ENCODE assay signal across 25 mouse cellular contexts in the genomic region with DNA sequence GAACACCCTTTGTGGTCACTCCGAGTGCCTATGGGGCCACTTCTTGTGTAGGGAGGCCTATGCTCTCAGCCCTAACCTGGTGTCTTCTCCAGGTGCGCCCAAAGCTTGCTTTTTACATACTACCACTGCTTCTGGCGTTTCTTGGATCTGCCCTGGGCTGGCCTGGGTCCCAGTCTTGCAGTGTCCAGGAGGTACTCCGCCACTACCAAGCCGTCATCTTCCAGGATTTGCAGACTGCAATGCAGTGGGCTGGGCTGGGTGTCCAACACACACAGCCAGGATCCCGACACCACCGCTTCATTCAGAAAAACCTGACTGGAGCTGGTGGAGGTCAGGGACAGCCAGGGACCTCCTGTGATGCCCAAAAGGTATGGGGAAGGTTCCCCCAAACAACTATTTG. TPM values are rescaled to one million over a fixed set of nuclear protein-coding genes. Genes with fewer than 3 reads are reported as not detected.
DNase-seq lines count a peak whose midpoint lies in the region; TF ChIP-seq lines count a peak whose summit lies in the region.
"Had no signal": no experiment of that assay in that cellular context is flagged by ENCODE, and none has a peak within 500 bp of the region (broad histone marks: within the 10 kb centered on the region; RNA-seq: fewer than 3 reads in every experiment).

No protein-coding gene starts in this region.

- H3K4me1 ChIP-seq in heart, embryonic 10.5 days, result peaks cover 37% of the 10 kb centered on the region
- H3K4me1 ChIP-seq: hindbrain, embryonic 15.5 days had no signal

- TF ChIP-seq CTCF in gastrocnemius, adult 2 months (IDR thresholded peaks at IDR 0.05), result no peak
- TF ChIP-seq CTCF in layer of hippocampus, adult 2 months (conservative IDR thresholded peaks at IDR 0.05), result no peak

- H3K36me3 ChIP-seq in heart, embryonic 10.5 days, result peaks cover 34% of the 10 kb centered on the region

- WGBS in heart, embryonic 10.5 days, result 85% methylated on average over 7 of the region's 7 CpGs

- peak overlapping the region; percentile 72 for H3K27ac ChIP-seq in gastrocnemius, adult 2 months
- 0 out of 2 replicates have a peak overlapping the region, but pooled peaks have one; percentile 8 for H3K27ac ChIP-seq in heart, embryonic 10.5 days
- peak overlapping the region; percentile 77 for H3K27ac ChIP-seq in layer of hippocampus, adult 2 months
- H3K27ac ChIP-seq: embryonic facial prominence, embryonic 15.5 days; forebrain, embryonic 15.5 days; hindbrain, embryonic 15.5 days had no signal

- intact Hi-C loops in gastrocnemius, adult 2 months (cut with DNase I), result loop anchor here (5.0 kb wide), 1 partner anchor 49 kb away; no protein-coding TSS in a partner anchor
- intact Hi-C loops in left cerebral cortex, postnatal 36 days (cut with DNase I), result loop anchor here (2.0 to 5.0 kb wide), 2 partner anchors 20 to 49 kb away; no protein-coding TSS in a partner anchor

- no peak for DNase-seq in gastrocnemius, adult 2 months
- DNase-seq in gastrocnemius, postnatal 25 days, result no peak
- DNase-seq in heart, embryonic 10.5 days (ENCODE audit: low spot score), result no peak
- DNase-seq in heart, adult 18-20 months, result no peak
- DNase-seq in layer of hippocampus, adult 2 months (ENCODE audit: low spot score in 2 of 2), result no peak
- DNase-seq in layer of hippocampus, adult 11-12 months (ENCODE audit: low spot score), result no peak
- DNase-seq in left cerebral cortex, postnatal 36 days (ENCODE audit: low spot score in 2 of 2), result no peak
- DNase-seq: cerebellum, adult 9-11 months had no signal

- H3K9me3 ChIP-seq in heart, embryonic 10.5 days, result no peaks in the 10 kb centered on the region
- H3K9me3 ChIP-seq: embryonic facial prominence, embryonic 15.5 days; forebrain, embryonic 15.5 days; heart, embryonic 13.5 days; hindbrain, embryonic 15.5 days had no signal

- no peak overlapping the region for H3K4me3 ChIP-seq in gastrocnemius, adult 2 months
- no peak overlapping the region for H3K4me3 ChIP-seq in heart, embryonic 10.5 days
- no peak overlapping the region for H3K4me3 ChIP-seq in layer of hippocampus, adult 2 months
- H3K4me3 ChIP-seq: embryonic facial prominence, embryonic 15.5 days; forebrain, embryonic 15.5 days; heart, embryonic 13.5 days; hindbrain, embryonic 15.5 days had no signal

- H3K27me3 ChIP-seq in heart, embryonic 10.5 days (ENCODE audit: insufficient read depth, poor library complexity, severe bottlenecking), result no peaks in the 10 kb centered on the region
- H3K27me3 ChIP-seq: embryonic facial prominence, embryonic 15.5 days; forebrain, embryonic 15.5 days; heart, embryonic 13.5 days; hindbrain, embryonic 15.5 days; Patski had no signal

RNA-seq across cellular contexts. Expression of gene Gm29797, which starts 1.7 kb away (rescaled TPM):
- not detected for total RNA-seq in gastrocnemius, adult 2 months (2021)
- not detected for total RNA-seq in gastrocnemius, postnatal 25 days (2021)
- 0.24 TPM in 1 of 2 replicates, not detected in the other for polyA plus RNA-seq in heart, embryonic 10.5 days (2016; fragmentation: Nextera tagmentation; extraction: Ambion mirVana)
- not detected for total RNA-seq in heart, adult 18-20 months (2021)
- total RNA-seq in layer of hippocampus, adult 2 months (2021), result 1 to 10 TPM in 1 of 2 experiments, under 1 TPM in 1; 0.83 to 1.4 TPM
- total RNA-seq in left cerebral cortex, postnatal 36 days (2021), result under 1 TPM in 1 of 2 experiments, not detected in 1; 0.75 TPM
- total RNA-seq: adrenal gland, postnatal 14 days; common myeloid progenitor, adult 5-6 weeks; gastrocnemius, postnatal 14 days; heart, adult 8-10 months; heart, postnatal 10 days had no signal
- polyA plus RNA-seq: activated CD4-positive, CD25-positive, alpha-beta regulatory T cell, adult 4 months; forebrain, embryonic 11.5 days; forebrain, embryonic 15.5 days; hindbrain, embryonic 11.5 days; hindbrain, embryonic 15.5 days had no signal

RNA-seq across cellular contexts. Expression of gene Sox18, which starts 12.9 kb away (rescaled TPM):
- 10 to 100 TPM; 10.4 to 15.3 TPM for total RNA-seq in gastrocnemius, adult 2 months (2021)
- 10 to 100 TPM; 10.5 to 12.7 TPM for total RNA-seq in gastrocnemius, postnatal 25 days (2021)
- polyA plus RNA-seq in heart, embryonic 10.5 days (2016; fragmentation: Nextera tagmentation; extraction: Ambion mirVana), result 22.1 and 25.0 TPM in 2 replicates
- 10 to 100 TPM; 38.7 to 49.6 TPM for total RNA-seq in heart, adult 18-20 months (2021)
- total RNA-seq in layer of hippocampus, adult 2 months (2021), result 10 to 100 TPM; 11.6 to 14.1 TPM
- 10 to 100 TPM; 11.3 to 14.7 TPM for total RNA-seq in left cerebral cortex, postnatal 36 days (2021)
- total RNA-seq: common myeloid progenitor, adult 5-6 weeks had no signal
- polyA plus RNA-seq: activated CD4-positive, CD25-positive, alpha-beta regulatory T cell, adult 4 months had no signal

RNA-seq across cellular contexts. Expression of gene Tcea2, which starts 21.6 kb away (rescaled TPM):
- total RNA-seq in gastrocnemius, adult 2 months (2021), result 1 to 10 TPM; 6.9 to 7.6 TPM
- 1 to 10 TPM; 6.0 to 7.2 TPM for total RNA-seq in gastrocnemius, postnatal 25 days (2021)
- polyA plus RNA-seq in heart, embryonic 10.5 days (2016; fragmentation: Nextera tagmentation; extraction: Ambion mirVana), result 12.2 and 15.3 TPM in 2 replicates
- 1 to 10 TPM; 5.1 to 5.8 TPM for total RNA-seq in heart, adult 18-20 months (2021)
- 10 to 100 TPM; 54.7 to 60.0 TPM for total RNA-seq in layer of hippocampus, adult 2 months (2021)
- total RNA-seq in left cerebral cortex, postnatal 36 days (2021), result 10 to 100 TPM; 64.9 to 75.5 TPM

RNA-seq across cellular contexts. Expression of gene Rgs19, which starts 35.2 kb away (rescaled TPM):
- total RNA-seq in gastrocnemius, adult 2 months (2021), result 1 to 10 TPM; 2.7 to 2.8 TPM
- 1 to 10 TPM; 2.6 to 6.1 TPM for total RNA-seq in gastrocnemius, postnatal 25 days (2021)
- 56.4 and 67.7 TPM in 2 replicates for polyA plus RNA-seq in heart, embryonic 10.5 days (2016; fragmentation: Nextera tagmentation; extraction: Ambion mirVana)
- total RNA-seq in heart, adult 18-20 months (2021), result 1 to 10 TPM; 7.4 to 7.7 TPM
- total RNA-seq in layer of hippocampus, adult 2 months (2021), result 10 to 100 TPM; 41.8 to 43.4 TPM
- 10 to 100 TPM; 32.7 to 36.0 TPM for total RNA-seq in left cerebral cortex, postnatal 36 days (2021)

RNA-seq across cellular contexts. Expression of gene Lkaaear1, which starts 39.7 kb away (rescaled TPM):
- total RNA-seq in gastrocnemius, adult 2 months (2021), result not detected
- not detected for total RNA-seq in gastrocnemius, postnatal 25 days (2021)
- not detected in 2 replicates for polyA plus RNA-seq in heart, embryonic 10.5 days (2016; fragmentation: Nextera tagmentation; extraction: Ambion mirVana)
- total RNA-seq in heart, adult 18-20 months (2021), result not detected
- total RNA-seq in layer of hippocampus, adult 2 months (2021), result not detected
- not detected for total RNA-seq in left cerebral cortex, postnatal 36 days (2021)
- total RNA-seq: adrenal gland, adult 18-20 months; adrenal gland, postnatal 14 days; common myeloid progenitor, adult 5-6 weeks; gastrocnemius, postnatal 14 days; heart, adult 8-10 months; heart, postnatal 10 days had no signal
- polyA plus RNA-seq: activated CD4-positive, CD25-positive, alpha-beta regulatory T cell, adult 4 months; C2C12; embryonic facial prominence, embryonic 11.5 days; embryonic facial prominence, embryonic 15.5 days; forebrain, embryonic 11.5 days; forebrain, embryonic 15.5 days; heart, embryonic 13.5 days; hindbrain, embryonic 11.5 days; hindbrain, embryonic 15.5 days; intestine, embryonic 16.5 days; Patski had no signal

Comparison
In these comparisons a context has a peak if more than half of its experiments do, and no peak if none do; other contexts are left out.
1. H3K27ac ChIP-seq: peak in every context shown above with its lines; median percentile 77 in layer of hippocampus, adult 2 months; 72 in gastrocnemius, adult 2 months; 8 in heart, embryonic 10.5 days.
2. RNA of gene Tcea2, which starts 21.6 kb away (total RNA-seq): 64.9 to 75.5 TPM in left cerebral cortex, postnatal 36 days and 54.7 to 60.0 TPM in layer of hippocampus, adult 2 months; 6.9 to 7.6 TPM in gastrocnemius, adult 2 months, 6.0 to 7.2 TPM in gastrocnemius, postnatal 25 days and 5.1 to 5.8 TPM in heart, adult 18-20 months; every median in the first group is over 4 times any median in the second.